Mouse (Mus musculus): ENCODE results near the gene Zfhx3.

Zfhx3 gene

GRCm38 (mm10) chr8:108022404-108022803, 80.0 kb downstream of the Zfhx3 start:
- no peak for DNase-seq

GRCm38 (mm10) chr8:108024331-108024730, 81.9 kb downstream of the Zfhx3 start:
- no peak for DNase-seq

GRCm38 (mm10) chr8:108025249-108025648, 82.8 kb downstream of the Zfhx3 start:
- DNase-seq = no peak

- DNase-seq = no peak
Observed at GRCm38 (mm10) chr8:108026557-108027440, 84.4 kb downstream of the Zfhx3 start.

- no peak for DNase-seq
Observed at GRCm38 (mm10) chr8:108027561-108028025, 85.1 kb downstream of the Zfhx3 start.

- no peak for DNase-seq
Observed at GRCm38 (mm10) chr8:108028440-108028839, 86.0 kb downstream of the Zfhx3 start.

GRCm38 (mm10) chr8:108031159-108031558, 88.7 kb downstream of the Zfhx3 start:
- DNase-seq = no peak

GRCm38 (mm10) chr8:108034070-108034469, 91.6 kb downstream of the Zfhx3 start:
- DNase-seq = no peak

- no peak for DNase-seq
Observed at GRCm38 (mm10) chr8:108034726-108035125, 92.3 kb downstream of the Zfhx3 start.

- no peak for DNase-seq
Observed at GRCm38 (mm10) chr8:108043618-108044017, 101.2 kb downstream of the Zfhx3 start.

GRCm38 (mm10) chr8:108044185-108044584, 101.7 kb downstream of the Zfhx3 start:
- DNase-seq = no peak

GRCm38 (mm10) chr8:108056241-108056640, 113.8 kb downstream of the Zfhx3 start:
- DNase-seq = no peak

- DNase-seq = peak; percentile 4
Observed at GRCm38 (mm10) chr8:108061972-108062371, 119.5 kb downstream of the Zfhx3 start.

- no peak for DNase-seq
Observed at GRCm38 (mm10) chr8:108067111-108067510, 124.7 kb downstream of the Zfhx3 start.

- DNase-seq = no peak
Observed at GRCm38 (mm10) chr8:108068195-108068594, 125.8 kb downstream of the Zfhx3 start.

GRCm38 (mm10) chr8:108070438-108070837, 128.0 kb downstream of the Zfhx3 start:
- no peak for DNase-seq

- no peak for DNase-seq
Observed at GRCm38 (mm10) chr8:108072126-108072746, 129.8 kb downstream of the Zfhx3 start.

- DNase-seq = no peak
Observed at GRCm38 (mm10) chr8:108072853-108073252, 130.4 kb downstream of the Zfhx3 start.

- no peak for DNase-seq
Observed at GRCm38 (mm10) chr8:108075176-108075575, 132.7 kb downstream of the Zfhx3 start.

GRCm38 (mm10) chr8:108078726-108079125, 136.3 kb downstream of the Zfhx3 start:
- DNase-seq = no peak

- DNase-seq = no peak
Observed at GRCm38 (mm10) chr8:108086913-108087312, 144.5 kb downstream of the Zfhx3 start.

GRCm38 (mm10) chr8:108089632-108090031, 147.2 kb downstream of the Zfhx3 start:
- no peak for DNase-seq

- DNase-seq = no peak
Observed at GRCm38 (mm10) chr8:108098598-108098997, 156.2 kb downstream of the Zfhx3 start.

GRCm38 (mm10) chr8:108101131-108101530, 158.7 kb downstream of the Zfhx3 start:
- no peak for DNase-seq
